Comparison of ENCODE assay signal across 16 mouse cellular contexts in genomic region chr5:102290866-102291265, GRCm38 (mm10).
"Had no signal": no experiment of that assay in that cellular context is flagged by ENCODE, and none has a peak within 500 bp of the region (broad histone marks: within the 10 kb centered on the region; RNA-seq: fewer than 3 reads in every experiment).

No protein-coding gene starts in this region.

- H3K9ac ChIP-seq: neural tube, embryonic 13.5 days; neural tube, embryonic 15.5 days; stomach, embryonic 15.5 days had no signal

- H3K36me3 ChIP-seq: neural tube, embryonic 13.5 days; neural tube, embryonic 15.5 days; stomach, embryonic 15.5 days had no signal

- H3K27ac ChIP-seq: neural tube, embryonic 13.5 days; neural tube, embryonic 15.5 days; stomach, embryonic 15.5 days; stomach, postnatal 0 days had no signal

- H3K4me1 ChIP-seq: neural tube, embryonic 13.5 days; neural tube, embryonic 15.5 days; stomach, embryonic 15.5 days had no signal

- H3K4me2 ChIP-seq: neural tube, embryonic 13.5 days; neural tube, embryonic 15.5 days; stomach, embryonic 15.5 days had no signal

- H3K9me3 ChIP-seq: neural tube, embryonic 13.5 days; neural tube, embryonic 15.5 days; stomach, embryonic 15.5 days had no signal

- H3K4me3 ChIP-seq: neural tube, embryonic 13.5 days; neural tube, embryonic 15.5 days; stomach, embryonic 15.5 days had no signal

- H3K27me3 ChIP-seq: neural tube, embryonic 13.5 days; neural tube, embryonic 15.5 days; stomach, embryonic 15.5 days had no signal

- DNase-seq: retina, postnatal 1 day; right cerebral cortex, adult 18-20 months; right cerebral cortex, postnatal 14 days; right cerebral cortex, postnatal 25 days; right cerebral cortex, postnatal 4 days; spleen, adult 18-20 months; thymus, adult 18-20 months; thymus, adult 2 months; thymus, postnatal 14 days; thymus, postnatal 25 days; thymus, postnatal 36 days; thymus, postnatal 4 days had no signal
